Mouse (Mus musculus) fat pad, adult 2 months (tissue): Measurements from ENCODE around the gene Fance.

ENCODE experiments used
- DNase-seq: peaks from one replicate; pipeline ENCODE4 v3.0.0-alpha.2; 2011; ENCODE audit warnings: low read depth, low spot score; ENCODE audit errors: extremely low read depth

Gene Fance

GRCm38 (mm10) chr17:28373821-28374220 lies 60.5 kb downstream of the Fance start:
- no peak for DNase-seq

- DNase-seq, result no peak
Observed at GRCm38 (mm10) chr17:28374494-28374893, 61.2 kb downstream of the Fance start.

GRCm38 (mm10) chr17:28375592-28376061 lies 62.3 kb downstream of the Fance start:
- no peak for DNase-seq
